Mouse (Mus musculus) left cerebral cortex, postnatal 14 days (tissue): Measurements from ENCODE around the gene Rhbdf2. TPM values are rescaled to one million over a fixed set of nuclear protein-coding genes. Genes with fewer than 3 reads are reported as not detected.
"Not testable (repeated sequence)": the region's sequence is repeated elsewhere in the genome, so short reads cannot be mapped to it uniquely, and the experiment has no call there.

ENCODE experiments used
- DNase-seq, 2 experiments: peaks; one replicate each; pipeline ENCODE4 v3.0.0; 2021 to 2022; ENCODE audit warnings: low spot score in 2 of 2, mixed read lengths in 1 of 2
- intact Hi-C: fragments of 180-260 bp; cut with DNase I; formaldehyde crosslinking; loops from one replicate; pipeline ENCODE4 v1.15.1; 2025
- total RNA-seq, 2 experiments: library from RNA; stranded (reverse); gene quantifications; 2 replicates each; pipeline ENCODE4 v1.2.3; 2021

Rhbdf2 gene
- total RNA-seq, 2 experiments from 2014 or later: 1.5 to 1.9 TPM

GRCm38 (mm10) chr11:116623281-116624124 lies 3.3 kb downstream of the Rhbdf2 start:
- intact Hi-C loops: no loop called here
- no peak for DNase-seq

DNA sequence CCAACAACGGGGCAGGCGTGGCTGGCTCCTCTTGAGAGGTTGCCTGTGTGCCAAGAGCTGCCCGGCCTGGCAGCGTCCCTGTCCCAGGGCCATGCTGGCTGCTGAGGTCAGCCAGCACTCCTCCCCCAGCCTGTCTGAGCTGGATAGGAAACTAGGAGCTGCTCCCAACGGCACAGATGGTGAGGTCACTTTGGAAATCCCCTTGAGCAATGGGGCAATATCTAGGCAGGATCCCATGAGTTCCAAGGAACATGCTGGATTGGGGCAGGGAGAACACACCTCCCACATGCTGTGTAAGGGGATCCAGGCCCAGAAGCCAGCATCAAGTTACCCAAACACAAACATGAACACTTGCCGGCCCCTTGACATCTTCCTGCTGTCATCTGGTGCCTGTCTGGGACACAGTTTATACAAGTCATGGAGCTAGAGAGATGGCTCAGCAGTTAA lies 5.5 kb downstream of the Rhbdf2 start:
- intact Hi-C loops: no loop called here
- DNase-seq: peak; percentile 24 to 28

DNA sequence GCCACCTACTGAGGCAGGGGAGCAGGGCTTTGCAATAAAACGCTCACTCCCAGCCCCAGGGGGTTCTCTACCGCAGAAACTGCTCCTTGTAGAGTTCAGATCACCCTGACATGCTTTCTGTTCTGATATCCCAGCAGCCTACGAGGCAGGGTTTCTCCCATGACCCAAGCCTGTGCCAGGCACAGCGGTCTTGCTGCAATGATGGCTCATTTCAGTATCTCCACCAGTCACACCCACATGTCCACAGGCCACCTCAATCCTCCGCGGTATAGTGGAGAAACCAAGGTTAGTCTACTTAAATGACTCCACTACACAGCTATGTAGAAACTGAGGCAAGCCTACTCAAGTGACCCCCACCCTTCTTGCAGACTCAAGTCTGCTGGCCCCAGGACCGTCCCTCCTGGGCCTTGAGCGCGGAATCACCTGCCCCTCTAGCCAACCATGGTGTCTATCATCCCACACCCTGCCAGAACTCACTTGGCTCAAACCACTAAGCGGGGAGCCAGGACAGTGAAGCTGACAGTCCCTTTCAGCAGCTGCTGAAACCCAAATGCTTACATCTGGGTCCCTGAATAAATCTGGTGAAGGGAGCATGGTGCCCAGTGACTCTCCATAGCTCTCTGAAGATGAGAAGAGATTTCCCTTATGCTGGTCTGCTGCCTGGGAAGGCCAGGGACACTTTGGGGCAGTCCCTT lies 6.1 kb downstream of the Rhbdf2 start:
- intact Hi-C loops: no loop called here
- DNase-seq: no peak

DNA sequence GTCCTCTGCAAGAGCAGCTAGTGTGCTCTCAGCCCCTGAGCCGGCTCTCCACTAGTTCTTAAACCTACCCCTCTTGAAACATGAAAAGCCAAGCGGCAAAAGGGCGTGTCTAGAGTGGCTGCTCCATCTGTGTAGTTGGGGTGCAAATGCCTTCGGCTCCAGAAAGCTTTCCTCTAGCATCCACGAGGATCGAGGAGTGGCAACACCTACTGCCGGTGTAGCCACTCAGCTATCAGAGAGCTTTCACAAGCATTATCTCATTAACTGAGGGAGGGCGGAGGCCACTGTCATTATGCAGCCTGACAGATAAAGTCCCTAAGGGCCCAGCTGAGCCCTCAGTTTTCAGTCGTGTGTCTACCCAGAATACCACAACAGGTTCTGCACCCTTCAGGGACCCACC lies 6.7 kb downstream of the Rhbdf2 start:
- no peak for DNase-seq
- intact Hi-C loops: no loop called here

- intact Hi-C loops: no loop called here
- DNase-seq: no peak
These were observed 7.3 kb downstream of the Rhbdf2 start for GRCm38 (mm10) chr11:116619561-116619960.

DNA sequence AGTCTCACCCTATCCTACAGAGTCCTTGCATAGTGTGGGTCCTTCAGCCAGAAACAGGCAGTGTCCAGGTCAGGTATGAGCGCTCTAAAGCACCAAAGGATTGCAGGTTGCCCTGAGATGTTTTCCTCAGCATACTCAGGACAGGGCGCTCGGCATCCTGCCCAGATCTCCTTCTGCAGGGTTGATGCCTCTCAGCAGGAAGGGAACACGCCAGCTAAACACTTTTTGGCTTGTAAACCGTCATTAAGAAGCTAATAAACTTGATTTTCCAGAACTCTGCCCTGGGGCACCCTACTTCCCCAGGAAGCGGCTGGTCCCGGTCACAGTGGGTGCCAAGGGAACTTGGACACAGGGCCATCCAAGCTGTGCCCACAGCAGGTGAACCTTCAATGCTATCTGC lies 7.7 kb downstream of the Rhbdf2 start:
- intact Hi-C loops: no loop called here
- DNase-seq: no peak

DNA sequence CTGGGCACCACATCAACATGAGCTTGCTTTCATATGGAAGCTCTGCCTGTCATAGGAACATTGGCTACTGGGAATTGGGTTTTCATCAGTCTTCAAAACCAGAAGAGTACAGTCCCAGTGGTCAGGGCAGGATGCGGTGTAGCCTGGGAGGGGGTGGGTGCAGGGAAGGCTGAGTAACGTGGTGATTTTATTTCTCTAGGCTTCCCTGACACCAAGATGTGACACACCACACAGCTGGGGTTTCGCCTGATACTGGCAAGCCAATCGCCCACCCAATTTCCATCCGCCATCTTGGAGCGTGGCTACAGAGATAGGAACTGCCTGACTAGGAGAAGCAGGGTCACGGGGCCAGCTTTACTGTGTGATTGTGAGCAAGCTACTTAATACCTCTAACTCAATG lies 8.2 kb downstream of the Rhbdf2 start:
- intact Hi-C loops: no loop called here
- no peak for DNase-seq

DNA sequence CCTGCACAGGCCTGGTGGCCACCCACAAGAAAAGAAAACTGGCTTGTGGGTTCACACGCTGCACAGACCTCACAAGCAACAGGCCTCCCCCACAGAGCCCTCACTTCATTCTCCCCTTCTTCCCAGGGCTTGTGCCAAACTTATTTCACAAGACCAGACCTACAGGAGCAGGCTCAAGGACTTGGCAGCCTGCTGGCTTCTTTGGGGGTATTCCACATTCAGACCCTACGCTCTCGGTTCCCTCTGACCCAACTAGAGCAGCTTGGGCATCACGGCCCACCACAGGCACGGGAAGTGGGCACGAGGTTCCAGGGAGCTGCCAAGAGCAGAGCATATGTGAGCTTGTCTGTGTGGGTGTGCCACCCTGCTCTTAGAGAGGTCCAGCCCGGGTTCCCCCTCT lies 9.2 kb downstream of the Rhbdf2 start:
- intact Hi-C loops: no loop called here
- no peak for DNase-seq

- intact Hi-C loops: no loop called here
- DNase-seq: no peak
These were observed 10.2 kb downstream of the Rhbdf2 start for GRCm38 (mm10) chr11:116616438-116617118.

GRCm38 (mm10) chr11:116615735-116616437 lies 10.9 kb downstream of the Rhbdf2 start:
- intact Hi-C loops: no loop called here
- no peak for DNase-seq

DNA sequence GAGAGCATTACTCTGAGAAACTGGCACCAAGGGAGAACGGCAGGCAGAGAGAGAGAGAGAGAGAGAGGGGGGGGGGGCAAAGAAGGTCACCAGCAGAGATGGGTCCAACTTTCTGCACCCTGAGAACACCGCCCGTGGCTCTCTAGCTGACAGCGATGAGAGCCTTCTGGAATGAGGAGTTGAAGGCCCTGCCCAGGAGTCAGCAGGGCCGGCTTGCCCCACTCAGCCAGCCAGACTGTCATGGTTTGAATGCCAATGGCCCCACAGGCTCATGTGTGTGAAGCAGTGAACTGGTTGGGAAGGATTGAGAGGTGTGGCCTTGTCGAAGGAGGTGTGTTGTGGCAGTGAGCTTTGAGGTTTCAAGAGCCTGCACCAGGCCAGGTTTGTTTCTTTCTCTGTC lies 13.6 kb downstream of the Rhbdf2 start:
- intact Hi-C loops: no loop called here
- DNase-seq: no peak

- intact Hi-C loops: no loop called here
- no peak for DNase-seq
These were observed 14.3 kb downstream of the Rhbdf2 start for GRCm38 (mm10) chr11:116612554-116612953.

GRCm38 (mm10) chr11:116611883-116612282 lies 14.9 kb downstream of the Rhbdf2 start:
- no peak for DNase-seq
- intact Hi-C loops: no loop called here

- DNase-seq, intact Hi-C loops: not testable (repeated sequence)
These were observed 15.7 kb downstream of the Rhbdf2 start for GRCm38 (mm10) chr11:116611168-116611567.

GRCm38 (mm10) chr11:116609965-116610630 lies 16.7 kb downstream of the Rhbdf2 start:
- no peak for DNase-seq
- intact Hi-C loops: no loop called here

DNA sequence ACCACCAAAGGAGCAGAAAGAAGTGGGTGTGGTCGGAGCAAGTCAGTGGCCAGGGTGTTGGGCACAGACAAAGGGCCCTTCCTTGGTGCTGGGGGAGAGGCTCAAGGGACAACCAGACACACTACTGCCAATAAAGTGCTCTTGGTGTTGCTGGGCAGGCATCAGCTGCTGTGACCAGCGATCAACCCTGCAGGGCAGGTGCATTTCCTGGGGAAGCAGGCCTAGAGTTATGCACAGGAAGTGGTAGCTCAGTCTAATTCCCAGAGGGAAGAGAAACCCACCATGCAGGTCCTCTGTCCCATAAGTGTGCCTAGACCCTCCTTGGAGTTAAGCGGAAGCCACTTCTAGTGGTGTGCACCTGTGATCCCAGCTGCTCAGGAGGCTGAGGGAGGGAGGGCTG lies 19.1 kb downstream of the Rhbdf2 start:
- intact Hi-C loops: no loop called here
- no peak for DNase-seq

DNA sequence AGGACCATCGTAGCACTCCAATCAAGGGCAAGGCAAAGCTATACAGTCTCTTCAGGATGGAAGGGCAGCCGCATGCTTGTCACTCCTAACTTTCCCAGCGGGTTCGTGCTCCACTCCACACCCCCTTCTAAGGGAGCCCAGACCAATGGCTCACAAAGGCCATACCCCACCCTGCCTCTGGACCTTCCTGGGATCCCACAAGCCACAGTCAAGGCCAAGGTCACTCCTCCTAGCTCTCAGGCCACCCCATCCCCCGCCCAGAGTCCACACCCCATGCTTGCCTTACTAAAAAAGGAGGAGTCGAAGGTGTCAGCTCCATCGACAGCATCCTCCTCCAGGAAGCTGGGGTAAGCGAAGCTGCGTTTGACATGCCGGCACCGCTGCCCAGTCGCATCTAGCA lies 22.7 kb downstream of the Rhbdf2 start:
- intact Hi-C loops: no loop called here

DNA sequence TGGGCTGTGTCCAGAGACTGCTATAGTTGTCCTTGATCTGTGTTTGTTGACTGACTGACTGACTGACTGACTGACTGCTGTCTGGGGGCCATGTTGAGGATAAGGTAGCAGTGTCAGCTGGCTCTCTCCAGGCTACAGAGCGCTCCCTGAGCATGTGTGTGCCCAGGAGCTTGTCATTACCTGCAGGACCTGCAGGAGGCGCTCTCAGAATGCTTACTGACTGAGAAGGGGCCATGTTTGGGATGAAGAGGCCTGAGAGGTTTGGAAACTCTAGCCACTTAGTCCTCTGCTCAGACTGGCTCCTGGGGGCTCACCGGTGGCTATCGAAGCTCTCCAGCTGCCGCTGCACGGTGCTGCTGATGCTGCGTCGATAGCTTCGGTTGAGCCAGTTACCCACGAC lies 23.5 kb downstream of the Rhbdf2 start:
- intact Hi-C loops: no loop called here
- no peak for DNase-seq

More for the DNA sequence above, 22.7 kb downstream of the Rhbdf2 start:
- DNase-seq: no peak

DNA sequence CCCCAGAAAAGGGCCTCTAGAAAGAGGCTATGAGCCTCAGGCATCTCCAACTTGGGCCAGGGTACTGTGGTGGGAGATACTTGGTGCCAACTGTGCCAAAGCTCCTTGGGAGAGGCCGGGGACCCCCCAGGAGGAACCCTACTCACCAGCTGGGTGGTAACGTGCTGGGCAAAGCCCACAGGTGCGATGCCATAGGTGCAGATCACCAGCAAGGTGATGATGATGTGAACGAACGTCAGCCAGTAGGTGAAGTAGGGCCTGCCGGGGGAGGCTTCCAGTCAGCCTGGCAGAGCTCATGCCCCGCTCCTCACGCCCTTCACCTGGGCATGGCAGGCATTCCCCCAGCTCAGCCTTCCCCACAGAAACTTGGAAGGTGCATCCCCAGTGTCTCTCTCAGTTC lies 24.8 kb downstream of the Rhbdf2 start:
- DNase-seq: no peak
- intact Hi-C loops: no loop called here
